Mouse (Mus musculus) adipocyte (in vitro differentiated cells): ENCODE data around the gene Sptbn2.

Experiments
- DNase-seq: peaks from one replicate; pipeline ENCODE4 v3.0.0-alpha.2; 2016; ENCODE audit warnings: low spot score

Sptbn2 gene

GRCm38 (mm10) chr19:4711098-4711600, at the start of gene Sptbn2:
TSS of gene Sptbn2 (plus strand) at chr19:4711167.
- no peak for DNase-seq

GRCm38 (mm10) chr19:4666815-4667214, 44.2 kb upstream of the Sptbn2 start:
- peak; percentile 17 for DNase-seq

- no peak for DNase-seq
These were observed 40.2 kb upstream of the Sptbn2 start for GRCm38 (mm10) chr19:4670776-4671175.

- no peak for DNase-seq
These were observed 38.6 kb upstream of the Sptbn2 start for GRCm38 (mm10) chr19:4672401-4672800.

- DNase-seq: no peak
These were observed 16.6 kb upstream of the Sptbn2 start for GRCm38 (mm10) chr19:4694346-4694745.

- no peak for DNase-seq
These were observed 13.8 kb upstream of the Sptbn2 start for GRCm38 (mm10) chr19:4697121-4697520.

GRCm38 (mm10) chr19:4697721-4698120, 13.2 kb upstream of the Sptbn2 start:
- DNase-seq: no peak

GRCm38 (mm10) chr19:4698205-4698677, 12.7 kb upstream of the Sptbn2 start, which contains the start of gene Gm960:
TSS of gene Gm960 (minus strand) at chr19:4698668.
- no peak for DNase-seq

- no peak for DNase-seq
These were observed 12.1 kb upstream of the Sptbn2 start for GRCm38 (mm10) chr19:4698856-4699255.

- no peak for DNase-seq
These were observed 11.1 kb upstream of the Sptbn2 start for GRCm38 (mm10) chr19:4699821-4700220.

GRCm38 (mm10) chr19:4700656-4701055, 10.3 kb upstream of the Sptbn2 start:
- DNase-seq: no peak

GRCm38 (mm10) chr19:4701221-4701620, 9.7 kb upstream of the Sptbn2 start:
- no peak for DNase-seq

GRCm38 (mm10) chr19:4708765-4709164, 2.2 kb upstream of the Sptbn2 start:
- DNase-seq: no peak

GRCm38 (mm10) chr19:4711601-4712155, 711 bp downstream of the Sptbn2 start:
- DNase-seq: no peak

GRCm38 (mm10) chr19:4712156-4712780, 1.3 kb downstream of the Sptbn2 start:
- DNase-seq: no peak

GRCm38 (mm10) chr19:4712781-4713526, 2.0 kb downstream of the Sptbn2 start:
- no peak for DNase-seq

GRCm38 (mm10) chr19:4713886-4714285, 2.9 kb downstream of the Sptbn2 start:
- DNase-seq: no peak

- no peak for DNase-seq
These were observed 5.8 kb downstream of the Sptbn2 start for GRCm38 (mm10) chr19:4716756-4717155.

- DNase-seq: no peak
These were observed 6.3 kb downstream of the Sptbn2 start for GRCm38 (mm10) chr19:4717281-4717680.

GRCm38 (mm10) chr19:4718716-4719115, 7.7 kb downstream of the Sptbn2 start:
- no peak for DNase-seq

GRCm38 (mm10) chr19:4719351-4719764, 8.4 kb downstream of the Sptbn2 start:
- DNase-seq: no peak

- no peak for DNase-seq
These were observed 9.1 kb downstream of the Sptbn2 start for GRCm38 (mm10) chr19:4720112-4720511.

- DNase-seq: no peak
These were observed 9.8 kb downstream of the Sptbn2 start for GRCm38 (mm10) chr19:4720671-4721244.
